Mouse (Mus musculus) heart, adult 8-10 months (tissue): ENCODE data around the gene Sh3gl3. TPM values are rescaled to one million over a fixed set of nuclear protein-coding genes. Genes with fewer than 3 reads are reported as not detected.
A peak's percentile ranks its signal among the peaks of the same experiment; 100 is the strongest.

Source experiments
- DNase-seq: peaks from one replicate; pipeline ENCODE4 v3.0.0; 2022; ENCODE audit warnings: low spot score
- total RNA-seq, 4 experiments: library from RNA; stranded (reverse); gene quantifications; 2 replicates each; pipeline ENCODE4 v1.2.4; 2022

Sh3gl3 gene
- total RNA-seq, 4 experiments from 2014 or later, result 0.32 to 0.73 (median 0.44) TPM

GRCm38 (mm10) chr7:82234898-82235290 lies 61.3 kb downstream of the Sh3gl3 start:
- DNase-seq, result no peak

- no peak for DNase-seq
These were observed 61.8 kb downstream of the Sh3gl3 start for GRCm38 (mm10) chr7:82235486-82235885.

GRCm38 (mm10) chr7:82236152-82236898 lies 62.7 kb downstream of the Sh3gl3 start:
- no peak for DNase-seq

- DNase-seq, result no peak
These were observed 63.2 kb downstream of the Sh3gl3 start for GRCm38 (mm10) chr7:82236899-82237162.

- DNase-seq, result no peak
These were observed 67.0 kb downstream of the Sh3gl3 start for GRCm38 (mm10) chr7:82240424-82241240.

- DNase-seq, result no peak
These were observed 71.1 kb downstream of the Sh3gl3 start for GRCm38 (mm10) chr7:82244701-82245100.

GRCm38 (mm10) chr7:82248953-82249695 lies 75.5 kb downstream of the Sh3gl3 start:
- no peak for DNase-seq

- no peak for DNase-seq
These were observed 79.7 kb downstream of the Sh3gl3 start for GRCm38 (mm10) chr7:82253309-82253708.

- no peak for DNase-seq
These were observed 83.3 kb downstream of the Sh3gl3 start for GRCm38 (mm10) chr7:82256936-82257335.

- no peak for DNase-seq
These were observed 83.9 kb downstream of the Sh3gl3 start for GRCm38 (mm10) chr7:82257530-82257929.

GRCm38 (mm10) chr7:82260210-82260609 lies 86.6 kb downstream of the Sh3gl3 start:
- no peak for DNase-seq

GRCm38 (mm10) chr7:82263141-82263540 lies 89.5 kb downstream of the Sh3gl3 start:
- DNase-seq, result peak; percentile 26

- DNase-seq, result no peak
These were observed 90.5 kb downstream of the Sh3gl3 start for GRCm38 (mm10) chr7:82264119-82264518.

- DNase-seq, result no peak
These were observed 91.7 kb downstream of the Sh3gl3 start for GRCm38 (mm10) chr7:82265365-82265764.

- no peak for DNase-seq
These were observed 96.3 kb downstream of the Sh3gl3 start for GRCm38 (mm10) chr7:82269948-82270347.

GRCm38 (mm10) chr7:82271742-82272141 lies 98.1 kb downstream of the Sh3gl3 start:
- no peak for DNase-seq

GRCm38 (mm10) chr7:82272875-82273274 lies 99.2 kb downstream of the Sh3gl3 start:
- peak; percentile 41 for DNase-seq

- DNase-seq, result peak; percentile 43
These were observed 100.5 kb downstream of the Sh3gl3 start for GRCm38 (mm10) chr7:82274011-82274709.

GRCm38 (mm10) chr7:82274975-82275374 lies 101.3 kb downstream of the Sh3gl3 start:
- DNase-seq, result no peak

GRCm38 (mm10) chr7:82275529-82276204 lies 102.0 kb downstream of the Sh3gl3 start:
- no peak for DNase-seq

GRCm38 (mm10) chr7:82282011-82282410 lies 108.4 kb downstream of the Sh3gl3 start:
- no peak for DNase-seq
